8 mouse cellular contexts compared by ENCODE assay signal in the genomic region with DNA sequence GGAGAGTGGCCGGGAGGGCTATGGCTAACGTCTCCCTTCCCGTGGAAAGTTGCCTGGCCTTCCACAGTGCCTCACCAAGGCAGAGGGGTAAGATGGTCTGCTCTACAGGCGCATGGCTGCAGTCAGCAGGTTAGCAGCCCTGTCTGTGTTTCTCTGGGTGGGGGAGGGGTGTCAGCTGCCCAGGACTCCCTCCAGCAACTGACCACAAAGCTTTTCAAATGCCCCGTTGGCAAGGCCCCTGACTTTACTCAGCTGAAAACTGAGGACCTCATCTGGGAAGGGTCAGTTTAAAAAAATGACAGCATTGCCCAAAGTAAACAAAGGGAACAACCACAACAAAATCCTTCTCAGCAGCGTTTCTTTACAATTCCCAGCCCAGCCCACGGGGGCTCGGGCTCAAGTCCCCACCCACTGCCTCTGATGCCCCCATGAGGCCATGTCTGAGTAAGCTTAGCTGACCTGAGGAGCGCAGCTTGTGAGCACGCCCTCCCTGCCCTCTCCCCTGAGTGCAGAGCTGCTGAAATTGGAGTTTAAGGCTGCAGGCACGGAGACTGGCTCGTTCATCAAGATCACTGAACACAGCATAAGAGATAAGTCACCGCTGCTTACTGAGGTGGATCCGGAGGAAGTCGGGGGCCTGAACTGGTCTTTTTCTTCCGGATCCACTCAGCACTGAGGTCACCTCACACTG. TPM values are rescaled to one million over a fixed set of nuclear protein-coding genes. Genes with fewer than 3 reads are reported as not detected.
A peak's percentile ranks its signal among the peaks of the same experiment; 100 is the strongest.
DNase-seq lines count a peak whose midpoint lies in the region; ATAC-seq lines count a peak whose summit lies in the region.

No protein-coding gene starts in this region.

- peak; percentile 42 for ATAC-seq in limb, embryonic 13.5 days (ENCODE audit: low FRiP score, low read depth)
- ATAC-seq in midbrain, embryonic 13.5 days = peak; percentile 46; the same call in 1 of the 2 replicates

- peaks cover 78% of the 10 kb centered on the region for H3K4me1 ChIP-seq in forebrain, embryonic 10.5 days
- peaks cover 74% of the 10 kb centered on the region for H3K4me1 ChIP-seq in limb, embryonic 13.5 days
- peaks cover 57% of the 10 kb centered on the region for H3K4me1 ChIP-seq in midbrain, embryonic 13.5 days (replicated peaks)

- DNase-seq in testis, postnatal 10 days (ENCODE audit: low spot score) = peak; percentile 56
- no peak for DNase-seq in testis, postnatal 14 days (ENCODE audit: low spot score)
- peak; percentile 67 for DNase-seq in forebrain, embryonic 10.5 days (ENCODE audit: extremely low spot score, low spot score)
- peak; percentile 43 for DNase-seq in heart, postnatal 4 days
- no peak for DNase-seq in spleen, adult 18-20 months
- no peak for DNase-seq in left cerebral cortex, adult 18-20 months (ENCODE audit: low spot score in 2 of 2)

- H3K27ac ChIP-seq in forebrain, embryonic 10.5 days = peak overlapping the region; percentile 90
- peak overlapping the region; percentile 91 for H3K27ac ChIP-seq in limb, embryonic 13.5 days
- no peak overlapping the region for H3K27ac ChIP-seq in midbrain, embryonic 13.5 days

- no peaks in the 10 kb centered on the region for H3K36me3 ChIP-seq in forebrain, embryonic 10.5 days (replicated peaks)
- no peaks in the 10 kb centered on the region for H3K36me3 ChIP-seq in limb, embryonic 13.5 days
- no peaks in the 10 kb centered on the region for H3K36me3 ChIP-seq in midbrain, embryonic 13.5 days

- H3K9me3 ChIP-seq in forebrain, embryonic 10.5 days = no peaks in the 10 kb centered on the region
- no peaks in the 10 kb centered on the region for H3K9me3 ChIP-seq in limb, embryonic 13.5 days
- no peaks in the 10 kb centered on the region for H3K9me3 ChIP-seq in midbrain, embryonic 13.5 days

- H3K4me3 ChIP-seq in forebrain, embryonic 10.5 days = peak overlapping the region; percentile 43
- peak overlapping the region; percentile 14 for H3K4me3 ChIP-seq in limb, embryonic 13.5 days
- H3K4me3 ChIP-seq in midbrain, embryonic 13.5 days (replicated peaks) = 0 out of 2 replicates have a peak overlapping the region, but pooled peaks have one; percentile 1

- WGBS in forebrain, embryonic 10.5 days = 8% methylated on average over 16 of the region's 16 CpGs
- 9% methylated on average over 16 of the region's 16 CpGs for WGBS in limb, embryonic 13.5 days
- 5% methylated on average over 16 of the region's 16 CpGs for whole genome bisulfite sequencing in midbrain, embryonic 13.5 days

- peak overlapping the region; percentile 53 for H3K4me2 ChIP-seq in limb, embryonic 13.5 days (replicated peaks)
- peak overlapping the region; percentile 38 for H3K4me2 ChIP-seq in midbrain, embryonic 13.5 days (replicated peaks)

- H3K9ac ChIP-seq in limb, embryonic 13.5 days = peak overlapping the region; percentile 43
- peak overlapping the region; percentile 34; the same call in 1 of the 2 replicates for H3K9ac ChIP-seq in midbrain, embryonic 13.5 days (replicated peaks)

- H3K27me3 ChIP-seq in forebrain, embryonic 10.5 days (ENCODE audit: poor library complexity, severe bottlenecking) = peaks cover 15% of the 10 kb centered on the region
- no peaks in the 10 kb centered on the region for H3K27me3 ChIP-seq in limb, embryonic 13.5 days
- peaks cover 9% of the 10 kb centered on the region; the same call in 1 of the 2 replicates for H3K27me3 ChIP-seq in midbrain, embryonic 13.5 days

RNA-seq across cellular contexts. Expression of a gene that starts 41.4 kb away (rescaled TPM):
- 114 TPM in 2 replicates for polyA plus RNA-seq in forebrain, embryonic 10.5 days (2016; fragmentation: Nextera tagmentation; extraction: Ambion mirVana)
- total RNA-seq in heart, postnatal 4 days (2021) = 10 to 100 TPM; 62.4 to 63.3 TPM
- 157 and 165 TPM in 2 replicates for polyA plus RNA-seq in limb, embryonic 13.5 days (2015; fragmentation: Nextera tagmentation; extraction: Ambion mirVana)
- 103 TPM in 2 replicates for polyA plus RNA-seq in midbrain, embryonic 13.5 days (2015; fragmentation: Nextera tagmentation; extraction: Ambion mirVana)
- 10 to 100 TPM; 80.0 to 82.9 TPM for total RNA-seq in left cerebral cortex, adult 18-20 months (2021)

RNA-seq across cellular contexts. Expression of a gene that starts 53.9 kb away (rescaled TPM):
- polyA plus RNA-seq in forebrain, embryonic 10.5 days (2016; fragmentation: Nextera tagmentation; extraction: Ambion mirVana) = 18.5 and 18.7 TPM in 2 replicates
- 100 to 1,000 TPM; 632 to 678 TPM for total RNA-seq in heart, postnatal 4 days (2021)
- polyA plus RNA-seq in limb, embryonic 13.5 days (2015; fragmentation: Nextera tagmentation; extraction: Ambion mirVana) = 31.8 and 36.6 TPM in 2 replicates
- 46.6 and 48.0 TPM in 2 replicates for polyA plus RNA-seq in midbrain, embryonic 13.5 days (2015; fragmentation: Nextera tagmentation; extraction: Ambion mirVana)
- 100 to 1,000 TPM; 207 to 211 TPM for total RNA-seq in left cerebral cortex, adult 18-20 months (2021)

Comparison
In these comparisons a context has a peak if more than half of its experiments do, and no peak if none do; other contexts are left out.
1. DNase-seq: peak in testis, postnatal 10 days (single experiment), forebrain, embryonic 10.5 days (single experiment) and heart, postnatal 4 days (single experiment); none in testis, postnatal 14 days (single experiment), spleen, adult 18-20 months (0 of 2) and left cerebral cortex, adult 18-20 months (0 of 2).
2. Peak in every context shown above with its lines, with median percentiles within 50 percentile points of each other: H3K4me3 ChIP-seq.